Mouse (Mus musculus) adrenal gland, adult 18-20 months (tissue): ENCODE measurements around the gene Casz1. TPM values are rescaled to one million over a fixed set of nuclear protein-coding genes. Genes with fewer than 3 reads are reported as not detected.

Experiments used
- total RNA-seq, 2 experiments: library from RNA; stranded (reverse); gene quantifications; 1 replicate in 1 of 2; 2 replicates in 1 of 2; pipeline ENCODE4 v1.2.3; 2021

The Casz1 gene
- total RNA-seq, 2 experiments from 2014 or later = 4.8 to 6.5 TPM

Other genes starting within 250 kb of the Casz1 start
- gene Exosc10, start 246.0 kb upstream of the Casz1 start, total RNA-seq = 10 to 100 TPM; 42.7 to 44.8 TPM
- 10 to 100 TPM; 53.3 to 73.6 TPM for gene Srm, start 212.9 kb upstream of the Casz1 start, total RNA-seq
- 1 to 10 TPM; 1.2 to 2.3 TPM for gene Masp2, start 201.9 kb upstream of the Casz1 start, total RNA-seq
- gene Tardbp, start 177.4 kb upstream of the Casz1 start, total RNA-seq = 100 to 1,000 TPM; 216 to 267 TPM
- not detected for gene Gm572, start 161.1 kb upstream of the Casz1 start, total RNA-seq